Mouse (Mus musculus): ENCODE measurements around the gene Adamts6.

- TF ChIP-seq CTCF (IDR thresholded peaks at IDR 0.05) (no peak), POLR2A (IDR thresholded peaks at IDR 0.05; ENCODE audit: insufficient read depth, low read depth, low read length) (0 out of 2 replicates have a peak, but pooled peaks have one; percentile 16)
These were observed 230.8 kb downstream of the Adamts6 start for GRCm38 (mm10) chr13:104518312-104519005.

All from heart, adult 2 months (tissue).